Mouse (Mus musculus) hindbrain, embryonic 16.5 days (tissue): ENCODE data around the gene Chn2. TPM values are rescaled to one million over a fixed set of nuclear protein-coding genes. Genes with fewer than 3 reads are reported as not detected.
"Not testable (repeated sequence)": the region's sequence is repeated elsewhere in the genome, so short reads cannot be mapped to it uniquely, and the experiment has no call there.

Source experiments
- ATAC-seq: fragments of 200-750 bp; cut with Nextera tagmentation; 2 replicates; pipeline ENCODE4 v1.8.0; 2017; ENCODE audit warnings: moderate TSS enrichment, moderate library complexity
- H3K27ac ChIP-seq: fragments of 300-500 bp; sonication (generic); 2 replicates; pipeline ENCODE4 v1.5.1; 2014; ENCODE audit warnings: low read depth, mild to moderate bottlenecking, control low read depth, low read length, moderate library complexity
- H3K27me3 ChIP-seq: fragments of 300-500 bp; sonication (generic); replicated peaks from 2 replicates; pipeline ENCODE4 v1.6.1; 2014; ENCODE audit warnings: low read length; ENCODE audit not compliant: control insufficient read depth, insufficient read depth
- H3K36me3 ChIP-seq: fragments of 300-500 bp; sonication (generic); 2 replicates; pipeline ENCODE4 v1.6.1; 2014; ENCODE audit warnings: mild to moderate bottlenecking, low read length, moderate library complexity, mixed read lengths; ENCODE audit not compliant: control insufficient read depth, insufficient read depth
- H3K4me1 ChIP-seq: fragments of 300-500 bp; sonication (generic); 2 replicates; pipeline ENCODE4 v1.6.1; 2014; ENCODE audit warnings: low read depth, low read length; ENCODE audit not compliant: control insufficient read depth, insufficient read depth
- H3K4me2 ChIP-seq: fragments of 300-500 bp; sonication (generic); 2 replicates; pipeline ENCODE4 v1.6.1; 2014; ENCODE audit warnings: mild to moderate bottlenecking, low read length, control low read depth, moderate library complexity
- H3K4me3 ChIP-seq: fragments of 300-500 bp; sonication (generic); 2 replicates; pipeline ENCODE4 v1.5.1; 2014; ENCODE audit warnings: mild to moderate bottlenecking, low read length, control low read depth, moderate library complexity
- H3K9ac ChIP-seq: fragments of 300-500 bp; sonication (generic); 2 replicates; pipeline ENCODE4 v1.6.1; 2014; ENCODE audit warnings: low read depth, mild to moderate bottlenecking, control low read depth, low read length, moderate library complexity
- H3K9me3 ChIP-seq: fragments of 300-500 bp; sonication (generic); 2 replicates; pipeline ENCODE4 v1.6.1; 2014; ENCODE audit warnings: mild to moderate bottlenecking, low read length, moderate library complexity; ENCODE audit not compliant: control insufficient read depth
- WGBS: fragments of 180-500 bp; shearing (Covaris S2); extraction: QIAGEN DNeasy Blood & Tissue Kit; methylation state at CpG from one replicate; pipeline ENCODE4 v1.1.7; 2014; 5-methylcytosine and 5-hydroxymethylcytosine counted together
- polyA plus RNA-seq: library from polyadenylated mRNA; unstranded; fragments of >200 nt; fragmentation: Nextera tagmentation; extraction: Ambion mirVana; gene quantifications from 2 replicates; pipeline ENCODE4 v1.2.1, GENCODE M21; 2015

The Chn2 gene
- polyA plus RNA-seq, 1 experiment from 2014 or later = 24.4 TPM

- Histone ChIP-seq H3K9ac (no peak overlapping the region), H3K4me1 (no peaks in the 10 kb centered on the region), H3K27me3 (no peaks in the 10 kb centered on the region), H3K27ac (no peak overlapping the region), H3K4me2 (no peak overlapping the region), H3K4me3 (no peak overlapping the region), H3K9me3 (no peaks in the 10 kb centered on the region), H3K36me3 (no peaks in the 10 kb centered on the region)
- no peak for ATAC-seq
- WGBS = 85% methylated on average over 6 of the region's 6 CpGs
Observed at GRCm38 (mm10) chr6:54171385-54171784, 132.0 kb downstream of the Chn2 start.

GRCm38 (mm10) chr6:54175473-54176215 is 136.3 kb downstream of the Chn2 start:
- 67% methylated on average over 8 of the region's 8 CpGs for WGBS
- peak; percentile 54; the same call in 1 of the 2 replicates for ATAC-seq
- no peak overlapping the region for H3K4me2 ChIP-seq
- no peaks in the 10 kb centered on the region for H3K9me3 ChIP-seq
- no peak overlapping the region for H3K4me3 ChIP-seq
- H3K27me3 ChIP-seq = no peaks in the 10 kb centered on the region
- H3K4me1 ChIP-seq = no peaks in the 10 kb centered on the region
- no peaks in the 10 kb centered on the region for H3K36me3 ChIP-seq
- no peak overlapping the region for H3K9ac ChIP-seq
- no peak overlapping the region for H3K27ac ChIP-seq

DNA sequence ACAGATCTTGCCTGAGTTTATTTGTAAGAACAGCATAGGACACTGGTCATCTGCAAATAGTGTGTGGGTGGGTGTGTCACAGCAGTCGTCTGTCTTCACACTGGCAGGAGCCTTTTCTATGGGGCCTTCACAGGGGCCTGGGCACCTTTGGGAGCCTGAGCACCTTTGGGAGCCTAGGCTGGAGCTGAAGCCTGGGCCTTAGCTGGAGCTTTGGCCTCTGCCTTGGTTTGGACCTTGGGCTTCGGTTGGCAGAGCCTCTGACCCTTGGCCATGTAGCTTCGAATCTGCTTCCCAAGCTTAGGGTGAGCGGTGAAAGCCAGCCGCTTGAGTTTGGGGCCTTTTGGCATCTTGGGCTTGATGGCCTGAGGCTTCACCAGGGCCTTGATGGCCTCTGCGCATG is 137.7 kb downstream of the Chn2 start:
- H3K27ac ChIP-seq, H3K4me2 ChIP-seq, H3K27me3 ChIP-seq, ATAC-seq, H3K9ac ChIP-seq, H3K9me3 ChIP-seq, H3K4me3 ChIP-seq, H3K4me1 ChIP-seq, H3K36me3 ChIP-seq: not testable (repeated sequence)
- WGBS = 98% methylated on average over 6 of the region's 6 CpGs

DNA sequence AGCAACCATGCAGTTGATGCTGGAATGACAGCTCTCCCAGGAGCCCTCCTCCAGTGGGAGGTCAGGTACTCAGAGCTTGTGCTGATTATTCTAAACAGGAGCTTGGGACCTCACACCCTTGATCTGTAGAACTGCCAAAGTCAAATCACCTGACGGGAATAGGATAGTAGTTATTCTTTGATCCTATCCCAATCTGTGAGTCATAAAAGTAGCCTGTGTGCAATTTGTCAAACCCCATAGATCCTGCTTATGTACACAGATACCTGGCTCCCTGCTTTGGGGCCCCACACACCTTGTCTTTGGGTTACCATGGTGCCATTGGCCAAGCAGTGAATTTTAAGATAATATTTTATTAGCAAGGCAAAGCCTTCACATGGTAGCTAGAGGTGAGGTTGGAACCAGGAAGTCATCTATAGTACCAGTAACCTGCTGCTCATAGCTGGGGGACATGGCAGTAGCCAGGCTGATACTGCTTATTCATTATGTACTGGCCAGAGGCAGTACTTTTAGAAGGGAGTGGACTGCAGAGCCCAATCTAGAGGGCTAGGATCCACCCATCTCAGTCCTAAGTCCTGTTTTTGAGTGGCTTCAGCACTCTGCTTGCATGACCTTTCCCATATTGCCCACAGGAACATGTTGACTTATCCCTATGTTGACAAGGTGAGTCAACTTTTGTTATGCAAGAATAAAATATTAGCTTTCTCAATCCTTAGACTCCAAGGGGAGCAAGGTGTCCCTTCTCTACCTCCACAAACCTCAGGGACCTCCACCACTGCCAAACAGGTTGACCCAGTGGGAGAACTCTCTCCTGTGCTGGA is 139.9 kb downstream of the Chn2 start:
- no peaks in the 10 kb centered on the region for H3K36me3 ChIP-seq
- no peak overlapping the region for H3K27ac ChIP-seq
- no peak overlapping the region for H3K4me2 ChIP-seq
- no peaks in the 10 kb centered on the region for H3K27me3 ChIP-seq
- no peaks in the 10 kb centered on the region; the same call in 1 of the 2 replicates for H3K4me1 ChIP-seq
- H3K4me3 ChIP-seq = no peak overlapping the region
- ATAC-seq = no peak
- 96% methylated on average over 1 of the region's 1 CpGs for WGBS
- no peak overlapping the region for H3K9ac ChIP-seq
- no peaks in the 10 kb centered on the region; the same call in 1 of the 2 replicates for H3K9me3 ChIP-seq

DNA sequence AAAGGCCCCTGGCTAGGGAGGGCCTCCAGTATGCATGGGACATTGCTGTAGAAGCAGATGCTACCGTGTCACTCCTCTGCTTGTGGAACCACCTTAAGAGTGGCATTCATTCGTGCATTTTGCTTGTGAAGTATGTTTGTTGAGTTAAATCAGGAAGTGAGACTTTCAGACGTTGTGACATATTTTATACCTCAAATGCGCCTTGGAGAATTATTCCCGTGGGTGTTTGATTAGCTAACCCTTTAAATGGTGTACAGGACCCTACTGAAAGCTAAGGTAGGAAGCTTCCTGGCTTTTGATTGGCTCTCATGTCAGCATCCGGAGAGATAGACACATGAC is 140.5 kb downstream of the Chn2 start:
- no peaks in the 10 kb centered on the region; the same call in 1 of the 2 replicates for H3K9me3 ChIP-seq
- H3K27ac ChIP-seq = no peak overlapping the region
- no peak overlapping the region for H3K4me2 ChIP-seq
- H3K9ac ChIP-seq = no peak overlapping the region
- H3K4me1 ChIP-seq = no peaks in the 10 kb centered on the region; the same call in 1 of the 2 replicates
- WGBS = 92% methylated on average over 6 of the region's 6 CpGs
- no peak overlapping the region for H3K4me3 ChIP-seq
- no peaks in the 10 kb centered on the region for H3K27me3 ChIP-seq
- ATAC-seq = no peak
- no peaks in the 10 kb centered on the region for H3K36me3 ChIP-seq

DNA sequence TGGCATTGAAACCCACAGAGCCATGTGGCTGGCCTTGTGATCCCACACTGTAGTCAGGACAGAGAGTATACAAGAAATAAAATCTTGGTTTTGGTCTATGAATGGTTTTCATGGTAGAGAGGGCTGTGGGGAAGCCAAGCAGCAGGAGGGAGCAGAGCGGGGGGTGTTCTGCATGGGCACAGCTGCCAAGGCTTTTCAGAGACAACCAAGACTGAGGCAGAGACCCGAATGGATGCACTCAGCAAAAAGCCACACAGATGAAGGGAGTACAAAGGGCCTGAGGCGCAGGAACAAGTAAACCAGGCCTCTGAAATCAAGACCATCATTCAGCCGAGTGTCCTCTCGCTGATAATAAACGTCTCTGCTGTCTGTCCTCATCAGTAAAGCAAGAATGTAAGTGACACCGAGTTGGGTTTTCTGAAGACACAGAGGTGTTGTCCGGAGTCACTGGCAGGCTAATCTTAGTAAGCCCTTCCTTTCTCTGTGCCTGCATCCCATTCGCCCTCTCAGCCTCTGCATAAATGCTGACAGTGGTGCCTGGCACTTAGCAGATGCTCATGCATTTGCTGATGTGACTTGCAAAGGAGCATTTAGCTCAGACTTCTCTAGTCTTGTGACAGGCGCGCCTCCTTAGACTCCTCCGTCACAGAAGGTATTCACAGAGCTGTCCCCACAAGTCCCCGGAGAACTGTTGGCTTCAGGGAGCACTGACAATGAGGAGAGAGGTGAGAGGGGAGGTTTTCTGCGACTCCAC is 144.6 kb downstream of the Chn2 start:
- Histone ChIP-seq H3K27me3 (no peaks in the 10 kb centered on the region), H3K36me3 (no peaks in the 10 kb centered on the region), H3K27ac (0 out of 2 replicates have a peak overlapping the region, but pooled peaks have one; percentile 4), H3K4me2 (no peak overlapping the region), H3K4me3 (no peak overlapping the region), H3K9me3 (no peaks in the 10 kb centered on the region; the same call in 1 of the 2 replicates), H3K9ac (no peak overlapping the region), H3K4me1 (no peaks in the 10 kb centered on the region; the same call in 1 of the 2 replicates)
- WGBS = 55% methylated on average over 14 of the region's 14 CpGs
- no peak for ATAC-seq

DNA sequence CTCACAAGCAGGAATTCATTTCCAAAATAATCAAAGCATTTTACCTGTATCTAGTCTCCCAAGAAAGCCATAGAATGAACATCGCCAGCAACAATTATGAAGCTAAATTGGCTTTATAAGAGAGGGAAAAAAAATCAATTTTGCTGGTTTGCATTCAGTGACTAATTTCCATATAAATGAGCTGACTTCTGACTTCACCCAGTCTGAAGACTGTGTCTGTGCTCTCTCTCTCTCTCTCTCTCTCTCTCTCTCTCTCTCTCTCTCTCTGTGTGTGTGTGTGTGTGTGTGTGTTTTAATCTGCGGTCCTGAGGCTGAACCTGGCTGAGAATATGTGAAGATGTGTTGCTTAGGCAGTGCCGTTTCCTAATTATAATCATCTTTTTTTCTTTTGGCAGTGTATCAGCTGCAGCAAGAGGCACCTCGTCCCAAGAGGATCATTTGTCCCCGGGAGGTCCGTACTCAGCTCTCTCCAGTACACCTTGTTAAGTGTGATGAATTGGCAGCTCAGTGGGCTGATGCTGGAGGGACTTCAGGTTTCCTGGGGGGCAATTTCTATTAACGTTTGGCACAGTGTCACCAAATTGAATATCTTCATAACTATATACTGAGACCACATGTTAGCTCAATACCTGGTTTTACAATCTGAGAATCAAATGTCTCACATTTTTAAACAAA is 154.4 kb downstream of the Chn2 start:
- Histone ChIP-seq H3K4me1 (peaks cover 4% of the 10 kb centered on the region), H3K27me3 (no peaks in the 10 kb centered on the region), H3K27ac (no peak overlapping the region), H3K9ac (no peak overlapping the region), H3K9me3 (no peaks in the 10 kb centered on the region), H3K4me3 (no peak overlapping the region), H3K36me3 (no peaks in the 10 kb centered on the region), H3K4me2 (no peak overlapping the region)
- 28% methylated on average over 7 of the region's 7 CpGs for WGBS
- peak; percentile 67; the same call in 1 of the 2 replicates for ATAC-seq

DNA sequence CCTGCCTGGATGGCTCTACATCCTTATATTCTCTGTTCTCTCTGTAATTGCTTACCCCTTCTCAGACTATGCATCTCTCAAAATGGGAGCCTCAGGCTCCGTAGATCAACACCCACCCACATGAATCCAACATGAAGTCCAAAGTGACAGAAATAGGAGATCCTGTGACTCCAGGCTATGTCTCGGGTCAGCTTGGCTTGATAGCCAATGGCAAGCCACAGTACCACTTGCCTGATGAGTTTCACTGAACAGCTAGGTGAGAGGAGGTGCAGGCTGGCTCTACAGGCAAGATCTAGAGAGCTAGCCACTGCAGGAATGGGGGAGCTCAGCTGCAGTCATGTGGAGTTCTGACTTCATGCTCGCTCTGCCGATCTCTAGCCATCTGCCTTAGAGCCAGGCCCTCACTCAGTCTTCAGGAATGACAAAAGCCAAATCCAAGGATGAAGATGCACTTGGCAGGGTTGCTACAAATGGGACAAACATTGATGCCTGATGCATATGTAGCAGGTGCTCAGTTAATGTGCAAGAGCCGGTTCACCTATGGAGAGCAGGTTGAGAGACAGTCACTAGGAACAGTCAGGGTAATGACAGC is 158.6 kb downstream of the Chn2 start:
- Histone ChIP-seq H3K9me3 (no peaks in the 10 kb centered on the region), H3K4me2 (no peak overlapping the region), H3K27ac (no peak overlapping the region), H3K4me1 (peaks cover 4% of the 10 kb centered on the region), H3K4me3 (no peak overlapping the region), H3K36me3 (no peaks in the 10 kb centered on the region), H3K27me3 (no peaks in the 10 kb centered on the region), H3K9ac (no peak overlapping the region)
- WGBS = 90% methylated on average over 5 of the region's 5 CpGs
- 0 out of 2 replicates have a peak, but pooled peaks have one; percentile 25 for ATAC-seq
